Mouse (Mus musculus) limb, embryonic 12.5 days (tissue): ENCODE results near the gene Cish. TPM values are rescaled to one million over a fixed set of nuclear protein-coding genes. Genes with fewer than 3 reads are reported as not detected.
"Not testable (repeated sequence)": the region's sequence is repeated elsewhere in the genome, so short reads cannot be mapped to it uniquely, and the experiment has no call there.

Experiments
- ATAC-seq: fragments of 200-750 bp; cut with Nextera tagmentation; 2 replicates; pipeline ENCODE4 v1.8.0; 2017; ENCODE audit warnings: low read depth, moderate TSS enrichment; ENCODE audit not compliant: insufficient number of reproducible peaks, insufficient read depth, low FRiP score, low TSS enrichment
- H3K27ac ChIP-seq: fragments of 300-500 bp; sonication (generic); 2 replicates; pipeline ENCODE4 v1.5.1; 2016; ENCODE audit warnings: mild to moderate bottlenecking, moderate library complexity
- H3K27me3 ChIP-seq: fragments of 300-500 bp; sonication (generic); 2 replicates; pipeline ENCODE4 v1.6.1; 2016; ENCODE audit warnings: mild to moderate bottlenecking, moderate library complexity
- H3K36me3 ChIP-seq: fragments of 300-500 bp; sonication (generic); 2 replicates; pipeline ENCODE4 v1.6.1; 2016; ENCODE audit warnings: mild to moderate bottlenecking, moderate library complexity
- H3K4me1 ChIP-seq: fragments of 300-500 bp; sonication (generic); replicated peaks from 2 replicates; pipeline ENCODE4 v1.6.1; 2016
- H3K4me2 ChIP-seq: fragments of 300-500 bp; sonication (generic); 2 replicates; pipeline ENCODE4 v1.6.1; 2016; ENCODE audit warnings: mild to moderate bottlenecking, moderate library complexity
- H3K4me3 ChIP-seq: fragments of 300-500 bp; sonication (generic); replicated peaks from 2 replicates; pipeline ENCODE4 v1.5.1; 2016; ENCODE audit warnings: mild to moderate bottlenecking
- H3K9ac ChIP-seq: fragments of 300-500 bp; sonication (generic); replicated peaks from 2 replicates; pipeline ENCODE4 v1.6.1; 2016; ENCODE audit warnings: mild to moderate bottlenecking, moderate library complexity
- H3K9me3 ChIP-seq: fragments of 300-500 bp; sonication (generic); 2 replicates; pipeline ENCODE4 v1.6.1; 2016; ENCODE audit warnings: mild to moderate bottlenecking, moderate library complexity
- WGBS: fragments of 180-500 bp; shearing (Covaris S2); methylation state at CpG from one replicate; pipeline ENCODE4 v1.1.7; 2016; 5-methylcytosine and 5-hydroxymethylcytosine counted together
- polyA plus RNA-seq: library from polyadenylated mRNA; unstranded; fragments of >200 nt; fragmentation: Nextera tagmentation; extraction: Ambion mirVana; gene quantifications from 2 replicates; pipeline ENCODE4 v1.2.1, GENCODE M21; 2016

Cish gene
- polyA plus RNA-seq, 1 experiment from 2014 or later: 4.2 TPM

DNA sequence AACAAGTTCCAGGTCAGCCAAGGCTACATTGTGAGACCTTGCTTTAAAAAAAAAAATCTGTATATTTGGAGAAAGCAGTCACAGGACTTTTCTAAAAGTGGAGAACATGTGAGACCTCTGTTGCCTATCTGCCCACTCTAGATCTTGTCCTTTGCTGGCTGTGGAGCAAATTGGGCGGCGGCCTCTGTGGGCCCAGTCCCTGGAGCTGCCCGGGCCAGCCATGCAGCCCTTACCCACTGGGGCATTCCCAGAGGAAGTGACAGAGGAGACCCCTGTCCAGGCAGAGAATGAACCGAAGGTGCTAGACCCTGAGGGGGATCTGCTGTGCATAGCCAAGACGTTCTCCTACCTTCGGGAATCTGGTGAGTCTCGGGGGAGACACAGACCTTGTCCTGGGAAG lies 4.0 kb downstream of the Cish start:
- WGBS: 88% methylated on average over 7 of the region's 7 CpGs
- no peak overlapping the region for H3K4me3 ChIP-seq
- H3K27me3 ChIP-seq: peaks cover 6% of the 10 kb centered on the region
- peaks cover 25% of the 10 kb centered on the region for H3K36me3 ChIP-seq
- H3K9ac ChIP-seq: no peak overlapping the region
- H3K4me2 ChIP-seq: no peak overlapping the region
- H3K9me3 ChIP-seq: no peaks in the 10 kb centered on the region
- ATAC-seq: no peak
- no peak overlapping the region for H3K27ac ChIP-seq
- peaks cover 12% of the 10 kb centered on the region for H3K4me1 ChIP-seq

GRCm38 (mm10) chr9:107300224-107300973 lies 4.6 kb downstream of the Cish start:
- H3K9ac ChIP-seq: no peak overlapping the region
- no peak for ATAC-seq
- no peak overlapping the region for H3K4me3 ChIP-seq
- H3K27ac ChIP-seq: no peak overlapping the region
- WGBS: 92% methylated on average over 30 of the region's 30 CpGs
- H3K4me2 ChIP-seq: no peak overlapping the region
- H3K4me1 ChIP-seq: peaks cover 12% of the 10 kb centered on the region
- H3K9me3 ChIP-seq: no peaks in the 10 kb centered on the region
- peaks cover 25% of the 10 kb centered on the region for H3K36me3 ChIP-seq
- H3K27me3 ChIP-seq: peaks cover 4% of the 10 kb centered on the region

- Histone ChIP-seq H3K9ac (no peak overlapping the region), H3K4me1 (peaks cover 16% of the 10 kb centered on the region), H3K4me3 (no peak overlapping the region), H3K9me3 (no peaks in the 10 kb centered on the region), H3K4me2 (no peak overlapping the region), H3K27me3 (no peaks in the 10 kb centered on the region; the same call in 1 of the 2 replicates), H3K27ac (no peak overlapping the region), H3K36me3 (peaks cover 25% of the 10 kb centered on the region)
- no peak for ATAC-seq
- WGBS: 83% methylated on average over 17 of the region's 17 CpGs
These were observed 5.9 kb downstream of the Cish start for GRCm38 (mm10) chr9:107301554-107302331.

DNA sequence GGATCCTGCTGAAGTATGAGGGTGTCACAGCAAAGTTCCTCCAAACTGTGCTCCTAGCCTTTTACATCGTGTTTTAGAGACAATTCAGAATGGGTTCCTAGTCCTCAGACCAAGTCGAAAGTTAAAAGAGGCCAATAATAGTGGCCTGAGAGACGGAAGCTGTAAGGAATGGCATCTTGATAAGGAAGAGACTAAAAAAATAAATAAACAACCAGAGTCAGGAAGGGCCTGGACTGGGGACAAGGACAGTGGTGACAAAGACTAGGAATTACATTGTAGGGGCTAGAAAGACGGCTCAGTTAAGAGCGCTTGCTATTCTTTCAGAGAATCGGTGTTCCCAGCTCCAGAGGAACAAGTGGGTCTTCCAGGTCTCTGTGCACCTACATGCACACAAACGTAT lies 6.8 kb downstream of the Cish start:
- no peak overlapping the region for H3K27ac ChIP-seq
- no peak for ATAC-seq
- no peaks in the 10 kb centered on the region for H3K27me3 ChIP-seq
- H3K4me1 ChIP-seq: peaks cover 9% of the 10 kb centered on the region
- no peak overlapping the region for H3K4me2 ChIP-seq
- H3K9me3 ChIP-seq: no peaks in the 10 kb centered on the region
- 67% methylated on average over 7 of the region's 7 CpGs for WGBS
- no peak overlapping the region for H3K4me3 ChIP-seq
- no peak overlapping the region for H3K9ac ChIP-seq
- peaks cover 25% of the 10 kb centered on the region for H3K36me3 ChIP-seq

- 77% methylated on average over 9 of the region's 9 CpGs for WGBS
- no peak overlapping the region for H3K4me3 ChIP-seq
- no peak for ATAC-seq
- H3K36me3 ChIP-seq: peaks cover 25% of the 10 kb centered on the region
- H3K27ac ChIP-seq: no peak overlapping the region
- H3K4me1 ChIP-seq: peaks cover 3% of the 10 kb centered on the region; the same call in 1 of the 2 replicates
- H3K9ac ChIP-seq: no peak overlapping the region
- H3K9me3 ChIP-seq: no peaks in the 10 kb centered on the region
- H3K4me2 ChIP-seq: no peak overlapping the region
- no peaks in the 10 kb centered on the region for H3K27me3 ChIP-seq
These were observed 7.4 kb downstream of the Cish start for GRCm38 (mm10) chr9:107303121-107303820.

DNA sequence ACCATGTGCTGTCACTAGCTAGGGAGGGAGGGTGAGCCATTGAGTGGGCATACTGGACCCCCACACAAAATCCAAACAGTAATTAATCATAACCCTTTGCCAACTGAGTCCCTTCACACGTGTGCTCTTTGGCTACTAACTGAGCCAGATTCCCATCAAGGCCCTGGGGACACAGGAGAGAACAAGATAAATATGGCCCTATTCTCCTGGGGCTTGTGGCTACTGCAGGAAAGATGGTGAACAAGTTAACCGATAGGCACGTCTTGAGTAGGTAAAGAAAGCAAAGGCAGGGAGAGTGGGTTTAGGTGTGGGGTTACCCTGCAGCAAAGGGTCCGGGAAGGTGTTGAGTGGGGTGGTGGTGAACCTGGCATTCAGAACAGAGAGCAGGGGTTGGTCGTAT lies 8.1 kb downstream of the Cish start:
- Histone ChIP-seq H3K27ac (no peak overlapping the region), H3K9ac (no peak overlapping the region), H3K9me3 (no peaks in the 10 kb centered on the region), H3K36me3 (peaks cover 25% of the 10 kb centered on the region), H3K4me2 (no peak overlapping the region), H3K4me3 (no peak overlapping the region), H3K27me3 (no peaks in the 10 kb centered on the region), H3K4me1 (peaks cover 3% of the 10 kb centered on the region; the same call in 1 of the 2 replicates)
- WGBS: 85% methylated on average over 5 of the region's 5 CpGs
- ATAC-seq: no peak

DNA sequence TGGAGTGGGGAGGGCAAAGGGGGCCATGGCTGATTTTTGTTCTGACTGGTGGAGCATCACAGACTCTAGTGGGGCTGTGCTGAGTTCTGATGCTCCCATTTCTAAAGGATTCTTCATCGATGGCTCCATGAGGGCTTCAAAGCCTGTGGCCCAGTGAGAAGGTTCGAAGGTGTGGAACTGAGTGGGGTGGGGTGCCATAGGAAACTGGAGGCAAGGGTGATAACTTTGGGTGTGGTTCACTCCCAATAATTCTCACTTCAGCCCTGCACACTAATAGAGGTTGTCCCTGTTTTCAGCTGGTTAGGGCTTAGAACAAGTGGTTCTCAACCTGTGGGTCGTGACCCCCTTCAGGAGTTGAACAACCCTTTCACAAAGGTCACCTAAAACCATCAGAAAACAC lies 8.6 kb downstream of the Cish start:
- no peak overlapping the region for H3K4me3 ChIP-seq
- no peaks in the 10 kb centered on the region for H3K9me3 ChIP-seq
- no peaks in the 10 kb centered on the region for H3K27me3 ChIP-seq
- no peak overlapping the region for H3K27ac ChIP-seq
- ATAC-seq: no peak
- 85% methylated on average over 3 of the region's 3 CpGs for WGBS
- H3K36me3 ChIP-seq: peaks cover 25% of the 10 kb centered on the region
- no peak overlapping the region for H3K4me2 ChIP-seq
- peaks cover 3% of the 10 kb centered on the region; the same call in 1 of the 2 replicates for H3K4me1 ChIP-seq
- no peak overlapping the region for H3K9ac ChIP-seq

DNA sequence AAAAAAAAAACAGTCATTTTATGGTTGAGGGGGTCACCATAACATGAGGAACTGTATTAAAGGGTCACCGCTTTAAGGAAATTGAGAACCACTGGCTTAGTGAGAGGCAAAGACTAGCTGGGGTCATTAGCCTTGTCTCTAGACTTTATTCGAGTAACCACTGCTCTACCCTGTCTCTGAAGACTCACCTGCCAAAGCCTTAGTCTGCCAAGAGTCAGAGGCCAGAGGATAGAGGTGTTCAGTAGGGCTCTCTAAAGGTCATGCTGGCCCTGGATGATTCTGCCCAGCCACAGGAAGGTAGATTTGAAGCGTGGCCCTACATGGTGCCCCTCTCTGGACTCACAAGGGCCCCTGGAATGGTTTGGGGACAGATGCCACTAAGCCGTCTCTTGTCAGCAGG lies 9.2 kb downstream of the Cish start:
- no peak overlapping the region for H3K4me2 ChIP-seq

GRCm38 (mm10) chr9:107305601-107306542 lies 10.0 kb downstream of the Cish start:
- no peak for ATAC-seq
- no peaks in the 10 kb centered on the region for H3K9me3 ChIP-seq
- H3K27me3 ChIP-seq: no peaks in the 10 kb centered on the region
- H3K4me3 ChIP-seq: no peak overlapping the region
- WGBS: 53% methylated on average over 13 of the region's 13 CpGs
- H3K4me1 ChIP-seq: peaks cover 3% of the 10 kb centered on the region; the same call in 1 of the 2 replicates
- H3K4me2 ChIP-seq: no peak overlapping the region
- H3K27ac ChIP-seq: no peak overlapping the region
- H3K36me3 ChIP-seq: peaks cover 14% of the 10 kb centered on the region
- no peak overlapping the region for H3K9ac ChIP-seq

More for the DNA sequence above, 9.2 kb downstream of the Cish start:
- H3K36me3 ChIP-seq: peaks cover 22% of the 10 kb centered on the region
- ATAC-seq: no peak
- H3K27me3 ChIP-seq: no peaks in the 10 kb centered on the region
- peaks cover 3% of the 10 kb centered on the region; the same call in 1 of the 2 replicates for H3K4me1 ChIP-seq
- no peak overlapping the region for H3K9ac ChIP-seq
- no peak overlapping the region for H3K27ac ChIP-seq
- no peaks in the 10 kb centered on the region for H3K9me3 ChIP-seq
- no peak overlapping the region for H3K4me3 ChIP-seq
- 89% methylated on average over 4 of the region's 4 CpGs for WGBS

GRCm38 (mm10) chr9:107306673-107307072 lies 10.8 kb downstream of the Cish start:
- H3K4me2 ChIP-seq, H3K4me3 ChIP-seq, H3K27ac ChIP-seq, H3K4me1 ChIP-seq, H3K36me3 ChIP-seq, H3K9ac ChIP-seq, H3K27me3 ChIP-seq, H3K9me3 ChIP-seq, ATAC-seq: not testable (repeated sequence)
- WGBS: 100% methylated on average over 1 of the region's 1 CpGs
